Mouse (Mus musculus) gastrocnemius, postnatal 14 days (tissue): ENCODE results near the gene Golga2. TPM values are rescaled to one million over a fixed set of nuclear protein-coding genes. Genes with fewer than 3 reads are reported as not detected.
A peak's percentile ranks its signal among the peaks of the same experiment; 100 is the strongest.
"Not testable (repeated sequence)": the region's sequence is repeated elsewhere in the genome, so short reads cannot be mapped to it uniquely, and the experiment has no call there.

Experiments
- DNase-seq: peaks from one replicate; pipeline ENCODE4 v3.0.0; 2021; ENCODE audit warnings: mixed read lengths
- intact Hi-C: fragments of 180-260 bp; cut with DNase I; formaldehyde crosslinking; loops from one replicate; pipeline ENCODE4 v1.15.1; 2025; ENCODE audit warnings: low total_unique reads
- total RNA-seq, 2 experiments: library from RNA; stranded (reverse); gene quantifications; 2 replicates each; pipeline ENCODE4 v1.2.3; 2021

Gene Golga2
- total RNA-seq, 2 experiments from 2014 or later: 58.4 to 62.1 TPM

DNA sequence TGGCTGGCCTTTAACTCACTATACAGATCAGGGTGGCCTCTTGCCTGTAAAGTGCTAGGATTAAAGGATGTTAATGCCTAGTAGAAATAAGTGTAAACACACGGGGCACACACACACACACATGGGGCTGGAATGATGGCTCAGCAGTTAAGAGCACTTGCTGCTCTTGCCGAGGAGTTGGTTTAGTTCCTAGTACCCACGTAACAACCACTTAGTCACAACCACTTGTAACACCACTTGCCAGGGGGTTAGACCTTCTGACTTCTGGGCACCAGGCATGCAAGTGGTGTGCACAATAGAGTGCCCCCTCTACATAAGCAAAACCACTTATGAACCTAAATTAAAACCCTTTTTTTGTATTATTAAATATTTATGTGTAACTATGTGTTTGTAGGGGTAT, 3.2 kb upstream of the Golga2 start:
- intact Hi-C loops: no loop called here
- no peak for DNase-seq

DNA sequence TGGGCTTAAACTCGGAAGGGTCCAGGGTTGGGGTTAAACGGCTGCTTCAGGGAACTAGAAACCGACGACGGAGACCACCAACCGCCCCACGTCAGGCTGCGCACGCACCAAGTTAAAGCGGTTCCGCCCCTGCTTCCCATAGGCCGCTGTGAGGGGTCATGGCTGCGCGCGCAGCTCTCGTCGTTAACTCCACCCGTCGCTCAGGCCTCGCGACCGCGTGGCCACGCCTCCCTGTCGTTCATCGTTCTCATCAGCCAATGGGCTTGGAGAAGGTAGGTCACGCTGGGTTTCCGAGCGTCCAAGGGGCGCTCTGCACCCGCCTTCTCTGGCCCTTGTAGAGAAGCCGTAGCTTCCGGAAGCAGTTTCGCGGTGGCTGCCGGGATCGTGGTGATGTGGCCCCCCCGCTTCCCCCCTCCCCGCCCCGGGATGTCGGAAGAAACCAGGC, 761 bp downstream of the Golga2 start, which contains the start of gene Swi5:
Gene Swi5 (minus strand): TSS at position 153 of the 445 bp plus-strand sequence.
- peak; percentile 99 for DNase-seq
- intact Hi-C loops: no loop called here

DNA sequence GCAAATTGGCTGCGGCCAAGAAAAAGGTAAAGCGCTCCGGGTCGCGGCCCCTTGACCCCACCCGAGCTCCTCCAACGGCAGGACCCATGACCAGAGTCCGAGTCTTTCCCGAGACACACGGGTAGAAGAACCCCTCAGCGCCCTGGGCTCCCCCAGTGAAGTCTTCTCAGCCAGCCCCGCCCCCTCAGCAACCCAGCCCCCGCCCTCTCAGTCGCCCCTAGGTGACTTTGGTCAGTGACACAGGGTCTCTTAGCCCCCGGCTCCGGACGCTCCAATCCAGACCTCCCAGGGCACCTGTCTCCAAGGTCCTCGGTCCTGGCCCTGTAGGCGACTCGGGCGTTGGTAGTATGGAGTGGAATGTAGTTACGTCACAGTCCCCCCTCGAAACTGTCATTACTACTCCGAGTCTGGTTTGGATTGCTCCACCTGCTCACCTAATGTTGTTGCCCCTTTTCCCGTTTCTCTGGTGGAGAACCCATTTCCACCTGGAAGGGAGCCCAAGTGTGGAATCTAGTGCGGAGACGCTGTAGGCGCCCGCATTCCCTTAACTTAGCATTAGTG, 1.3 kb downstream of the Golga2 start:
- DNase-seq: no peak
- intact Hi-C loops: no loop called here

DNA sequence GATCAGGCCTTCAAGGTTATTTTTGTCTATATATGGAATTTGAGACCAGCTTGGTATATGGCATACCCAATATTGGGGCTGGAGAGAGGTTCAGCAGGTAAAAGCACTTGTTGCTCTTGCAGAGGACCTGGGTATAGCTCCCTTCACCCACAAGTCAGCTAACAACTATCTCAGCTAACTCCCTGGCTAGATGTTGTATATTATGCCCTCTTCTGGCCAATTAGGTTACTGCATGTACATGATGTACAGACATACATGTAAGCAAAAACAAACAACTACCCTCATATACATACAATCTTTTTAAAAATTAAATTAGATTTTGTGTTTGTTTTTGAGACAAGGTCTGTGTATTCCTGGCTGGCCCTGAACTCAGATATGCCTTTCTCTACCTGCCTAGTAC, 2.4 kb downstream of the Golga2 start:
- DNase-seq: no peak
- intact Hi-C loops: no loop called here

DNA sequence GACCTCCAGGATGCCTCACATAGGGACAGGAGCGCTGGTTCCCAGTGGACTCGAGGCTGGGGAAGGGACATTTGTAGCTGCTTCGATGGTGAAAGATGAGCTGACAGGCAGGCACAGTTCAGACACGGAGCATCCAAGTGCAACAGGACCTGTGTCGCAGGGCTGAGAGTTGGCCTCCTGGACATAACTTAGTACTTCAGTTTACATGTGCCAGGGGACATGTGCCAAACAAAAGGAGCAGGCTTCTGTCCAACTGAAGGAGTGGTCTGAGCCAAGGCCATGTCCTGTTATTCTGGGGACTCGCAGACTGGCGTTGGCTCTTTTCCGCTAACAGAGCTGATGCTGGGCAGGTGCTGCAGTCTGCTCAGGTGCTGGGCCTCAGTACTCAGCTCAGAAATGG, 7.2 kb downstream of the Golga2 start:
- peak; percentile 64 for DNase-seq
- intact Hi-C loops: no loop called here

DNA sequence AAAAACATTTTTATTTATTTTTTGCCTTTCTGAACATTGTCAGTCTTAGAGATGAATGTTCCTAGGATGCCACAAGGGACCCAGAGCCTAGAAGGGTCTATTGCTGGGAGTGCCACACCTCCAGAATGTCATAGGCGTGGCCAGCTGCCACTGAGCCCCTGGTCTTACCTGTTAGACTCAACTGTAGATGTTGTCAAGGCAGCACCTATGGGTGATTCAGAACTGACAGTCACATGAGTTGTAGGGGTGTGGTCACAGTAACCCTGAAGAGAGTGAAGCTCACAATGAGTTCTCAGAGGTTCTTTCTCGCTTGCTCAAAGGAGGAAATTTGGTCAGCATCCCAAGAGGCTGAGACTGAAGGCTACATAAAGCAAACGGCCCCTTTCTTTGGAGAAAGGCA, 8.1 kb downstream of the Golga2 start:
- intact Hi-C loops: no loop called here
- no peak for DNase-seq

DNA sequence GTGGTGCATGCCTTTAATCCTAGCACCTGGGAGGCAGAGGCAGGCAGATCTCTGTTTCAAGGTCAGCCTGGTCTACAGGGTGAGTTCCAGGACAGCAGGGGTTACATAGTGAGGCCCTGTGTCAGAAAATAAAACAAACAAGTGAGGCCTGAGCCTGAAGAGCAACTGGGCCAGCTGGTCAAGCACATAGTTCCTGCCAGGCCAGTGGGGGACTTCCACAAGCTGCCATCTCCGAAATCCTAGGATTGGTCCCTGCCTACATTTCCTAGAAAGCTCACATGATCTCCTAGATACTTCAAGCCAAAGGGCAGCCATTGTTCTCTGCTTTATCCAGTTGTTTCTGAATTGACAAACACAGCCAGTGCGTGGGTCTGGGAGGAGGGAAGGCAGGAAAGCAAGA, 8.7 kb downstream of the Golga2 start:
- DNase-seq, intact Hi-C loops: not testable (repeated sequence)

DNA sequence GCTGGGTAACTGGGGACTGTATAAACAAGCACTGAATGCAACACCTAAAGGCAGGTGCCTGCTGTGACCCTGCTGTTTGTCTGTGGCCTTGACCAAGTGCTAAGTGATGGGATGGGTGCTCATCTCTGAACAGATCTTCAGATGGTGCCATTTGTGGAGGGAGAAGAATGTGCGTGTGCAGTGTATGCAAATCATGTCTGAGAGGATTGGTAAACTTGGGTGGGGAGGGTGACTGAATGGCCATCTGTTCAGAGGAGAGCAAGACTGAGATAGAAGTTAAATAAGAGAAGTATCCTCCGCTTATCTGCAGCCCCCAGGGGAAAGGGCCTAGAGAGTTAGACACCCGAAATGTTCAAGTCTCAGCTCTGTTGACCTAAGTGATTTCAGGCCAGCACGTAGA, 12.3 kb downstream of the Golga2 start:
- DNase-seq: no peak

DNA sequence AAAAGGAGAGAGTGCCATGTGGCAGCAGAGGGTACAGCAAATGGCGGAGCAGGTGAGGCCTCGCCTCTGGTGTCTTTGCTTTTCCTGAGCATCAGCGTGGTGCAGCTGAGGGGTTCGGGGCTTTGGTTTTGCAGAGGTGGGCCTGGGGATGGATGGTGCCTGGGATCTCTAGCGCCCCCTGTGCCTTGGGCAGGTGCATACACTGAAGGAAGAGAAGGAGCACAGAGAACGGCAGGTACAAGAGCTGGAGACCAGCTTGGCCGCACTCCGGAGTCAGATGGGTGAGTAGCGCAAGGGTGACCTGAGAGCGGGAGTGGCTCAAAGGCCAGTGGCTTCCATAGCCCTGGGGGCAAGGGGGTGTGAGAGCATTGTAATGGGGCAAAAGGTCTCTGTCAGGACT, 15.8 kb downstream of the Golga2 start:
- DNase-seq: no peak
- intact Hi-C loops: no loop called here

More for the DNA sequence above, 12.3 kb downstream of the Golga2 start:
- intact Hi-C loops: no loop called here

DNA sequence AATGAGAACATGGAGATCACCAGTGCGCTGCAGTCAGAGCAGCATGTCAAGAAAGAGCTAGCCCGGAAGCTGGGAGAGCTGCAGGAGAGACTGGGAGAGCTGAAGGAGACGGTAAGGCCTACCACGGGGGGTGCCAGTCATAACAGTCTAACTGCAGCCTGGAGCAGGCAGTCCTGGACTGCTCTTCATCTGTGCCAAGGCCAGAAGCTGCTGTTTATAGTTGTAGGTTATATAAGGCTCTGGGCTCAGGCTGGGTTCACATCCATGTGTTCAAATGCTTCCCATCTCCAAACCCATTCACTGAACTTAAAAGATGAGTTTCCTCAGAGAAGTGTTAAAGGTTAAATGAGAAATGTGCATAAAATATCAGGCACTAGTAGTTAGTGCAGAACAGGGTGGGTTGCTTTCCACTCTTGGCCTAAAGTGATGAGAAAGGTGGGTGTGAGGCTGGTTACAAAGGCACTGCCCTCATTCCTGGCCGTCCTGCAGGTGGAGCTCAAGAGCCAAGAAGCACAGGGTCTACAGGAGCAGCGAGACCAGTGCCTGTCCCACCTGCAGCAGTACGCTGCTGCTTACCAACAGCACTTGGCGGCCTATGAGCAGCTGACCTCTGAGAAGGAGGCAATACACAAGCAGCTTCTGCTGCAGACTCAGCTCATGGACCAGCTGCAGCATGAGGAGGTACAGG, 17.1 kb downstream of the Golga2 start:
- intact Hi-C loops: no loop called here
- peak; percentile 56 for DNase-seq

DNA sequence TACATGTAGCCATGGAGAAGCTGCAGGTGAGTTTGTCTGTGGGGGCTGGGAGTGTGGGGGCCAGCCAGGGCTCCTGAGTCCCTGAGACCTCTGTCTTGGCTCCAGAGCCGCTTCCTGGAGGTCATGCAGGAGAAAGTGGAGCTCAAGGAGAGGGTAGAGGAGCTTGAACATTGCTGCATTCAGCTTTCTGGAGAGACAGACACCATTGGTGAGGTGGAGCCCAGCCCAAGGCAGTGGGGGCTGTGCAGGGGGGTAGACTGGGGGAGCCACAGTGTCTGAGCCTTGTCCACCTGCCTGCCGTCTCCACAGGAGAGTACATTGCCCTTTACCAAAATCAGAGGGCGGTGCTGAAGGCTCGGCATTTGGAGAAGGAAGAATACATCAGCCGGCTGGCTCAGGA, 18.5 kb downstream of the Golga2 start:
- DNase-seq: no peak
- intact Hi-C loops: loop anchor here (5.0 kb wide), 1 partner anchor 47 kb away; the partner anchor contains the start of genes Ciz1 and Dnm1

DNA sequence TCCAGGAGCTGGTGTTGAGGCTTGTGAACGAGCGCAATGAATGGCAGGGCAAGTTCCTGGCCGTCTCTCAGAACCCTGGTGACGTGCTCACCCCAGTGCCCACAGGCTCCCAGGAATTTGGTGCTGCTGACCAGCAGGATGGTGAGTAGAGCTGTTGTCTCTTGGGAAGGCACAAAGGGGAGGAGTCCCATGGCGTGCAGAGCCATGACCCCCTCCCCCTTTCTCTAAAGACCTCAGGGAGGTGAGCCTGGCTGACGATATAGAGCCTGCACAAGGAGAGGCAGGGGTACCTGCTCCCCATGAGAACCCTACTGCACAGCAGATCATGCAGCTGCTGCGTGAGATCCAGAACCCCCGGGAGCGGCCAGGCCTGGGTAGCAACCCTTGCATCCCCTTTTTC, 19.0 kb downstream of the Golga2 start:
- no peak for DNase-seq
- intact Hi-C loops: loop anchor here (5.0 kb wide), 1 partner anchor 46 kb away; the partner anchor contains the start of genes Ciz1 and Dnm1

DNA sequence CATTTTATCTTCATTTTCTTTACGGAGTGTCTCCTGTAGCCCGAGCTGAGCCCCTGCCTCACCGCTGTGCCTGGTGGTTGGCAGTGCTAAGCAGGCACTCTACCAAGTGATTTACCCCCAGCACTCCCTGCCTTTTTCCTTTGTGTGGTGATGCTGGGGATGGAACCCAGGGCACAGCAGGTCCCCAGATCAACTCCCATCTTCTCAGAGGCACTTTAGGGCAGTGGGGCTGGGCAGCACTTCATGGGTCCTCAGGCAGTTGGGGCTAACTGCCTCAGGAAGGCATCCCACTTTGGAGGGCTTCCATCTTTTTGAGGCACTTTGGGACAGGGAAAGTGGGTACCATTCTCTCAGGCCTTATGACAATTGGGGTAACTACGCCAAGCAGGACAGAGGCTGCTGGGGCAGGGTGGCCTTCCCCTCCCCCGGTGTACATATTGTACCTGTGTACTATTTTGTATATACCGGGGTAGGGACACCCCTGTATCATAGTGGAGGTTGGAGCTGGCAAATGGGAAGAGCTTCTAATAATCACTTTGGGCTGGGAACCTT, 20.1 kb downstream of the Golga2 start:
- DNase-seq: no peak
- intact Hi-C loops: loop anchor here (5.0 kb wide), 1 partner anchor 45 kb away; the partner anchor contains the start of genes Ciz1 and Dnm1

DNA sequence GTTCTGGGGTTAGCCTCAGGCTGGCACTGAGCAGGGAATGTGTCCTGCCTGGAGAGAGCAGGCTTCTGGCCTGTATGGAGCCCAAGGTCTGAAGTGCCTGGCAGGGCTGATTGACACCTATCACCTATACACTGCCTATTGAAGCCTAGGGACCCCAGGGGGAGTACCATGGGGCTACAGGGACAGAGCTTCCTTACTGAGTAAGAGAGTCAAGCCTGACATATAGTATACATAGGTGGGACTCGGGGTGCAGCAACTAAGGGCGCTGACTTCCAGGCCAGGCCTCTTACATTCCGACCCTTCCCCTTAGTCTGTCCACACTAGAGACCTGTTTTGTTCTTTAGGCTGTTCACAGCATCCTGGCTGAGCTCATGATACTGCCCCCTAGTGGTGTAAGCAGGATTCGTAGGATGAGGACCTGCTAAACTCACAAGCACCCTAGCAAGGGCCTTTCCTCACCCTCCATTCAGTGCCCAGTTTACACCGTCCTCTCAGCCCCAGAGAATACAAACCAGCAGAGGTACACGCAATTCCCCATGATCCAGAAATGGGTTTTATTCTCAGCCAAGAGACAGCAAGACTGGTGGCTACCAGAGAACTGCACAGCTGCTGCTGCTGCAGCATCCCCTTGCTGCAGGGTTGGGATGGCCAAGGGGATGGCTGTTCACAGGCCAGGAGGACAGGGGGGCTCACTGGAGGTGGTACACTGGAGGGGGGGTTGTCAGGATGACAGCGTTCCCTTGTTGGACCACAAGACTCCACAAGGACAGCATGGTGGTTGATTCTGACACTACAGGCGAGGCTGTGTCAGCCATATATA, 21.0 kb downstream of the Golga2 start:
- intact Hi-C loops: loop anchor here (5.0 kb wide), 1 partner anchor 44 kb away; the partner anchor contains the start of genes Ciz1 and Dnm1

DNA sequence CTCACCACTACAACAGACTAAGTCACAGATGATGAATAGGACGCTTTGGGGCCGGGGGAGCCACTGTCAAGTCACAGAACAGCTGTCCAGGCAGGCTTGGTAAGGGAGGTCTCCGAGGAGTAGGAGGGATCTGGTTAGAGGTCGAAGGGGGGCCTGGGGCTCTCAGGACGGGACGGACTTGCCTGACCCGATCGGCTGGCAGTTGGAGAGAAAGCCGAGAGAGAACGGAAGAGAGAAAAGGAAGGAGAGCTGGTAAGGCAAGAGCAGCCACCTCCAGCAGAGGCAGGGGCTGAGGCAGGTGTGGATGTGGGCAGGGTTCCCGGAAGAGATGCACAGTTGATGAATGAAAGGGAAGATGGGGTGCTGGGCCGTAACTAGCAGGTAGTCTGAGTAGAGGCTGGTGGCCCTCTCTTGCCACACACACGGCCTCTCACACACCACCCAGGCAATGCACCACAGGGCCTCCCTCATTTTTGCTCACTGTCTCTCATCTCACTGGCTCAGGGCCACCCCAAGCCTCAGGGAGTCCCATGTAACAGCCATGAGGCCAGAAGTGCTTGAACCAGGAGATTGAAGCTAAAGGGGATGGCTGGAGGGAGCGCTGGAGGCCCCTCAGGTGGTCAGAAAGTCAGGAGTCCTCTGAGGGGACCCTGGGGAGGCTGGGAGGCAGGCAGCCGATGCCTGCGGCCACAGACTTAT, 21.8 kb downstream of the Golga2 start:
- intact Hi-C loops: loop anchor here (5.0 kb wide), 1 partner anchor 43 kb away; the partner anchor contains the start of genes Ciz1 and Dnm1
- DNase-seq: no peak

More for the DNA sequence above, 21.0 kb downstream of the Golga2 start:
- peak; percentile 55 for DNase-seq

DNA sequence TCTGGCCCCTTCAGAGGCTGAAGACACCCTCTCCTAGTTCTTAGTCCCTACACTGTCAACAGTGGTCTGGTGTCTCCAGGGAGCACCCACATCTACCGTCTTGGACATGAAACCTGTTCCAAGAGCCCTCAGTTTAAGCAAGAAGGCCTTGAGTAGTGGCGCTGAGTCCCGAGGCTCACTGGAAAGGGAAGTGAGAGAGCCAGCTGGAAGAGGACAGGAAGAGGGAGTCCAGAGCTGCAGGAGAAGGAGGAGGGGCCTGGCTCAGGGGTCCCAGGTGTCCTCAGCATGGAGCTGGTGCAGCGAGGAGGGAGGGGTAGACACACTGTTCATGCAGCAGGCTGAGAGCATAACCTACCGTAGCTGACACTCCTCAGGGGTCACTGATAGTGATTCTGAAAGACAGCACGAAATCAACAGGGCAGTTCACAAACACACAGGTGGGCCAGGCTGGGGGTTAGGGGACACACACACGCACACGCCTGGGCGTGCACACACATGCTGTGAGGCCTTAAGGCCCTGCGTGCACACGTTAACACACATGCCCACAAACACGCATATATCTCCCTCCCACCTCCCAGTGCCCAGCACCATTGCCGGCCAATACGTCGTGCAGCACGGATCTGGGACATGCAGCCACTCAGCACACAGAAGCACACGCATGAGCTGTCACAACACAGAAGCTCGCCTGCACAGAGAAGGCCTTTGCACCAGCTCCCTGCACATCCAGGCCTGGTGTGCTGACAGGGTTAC, 23.1 kb downstream of the Golga2 start:
- no peak for DNase-seq
- intact Hi-C loops: no loop called here

DNA sequence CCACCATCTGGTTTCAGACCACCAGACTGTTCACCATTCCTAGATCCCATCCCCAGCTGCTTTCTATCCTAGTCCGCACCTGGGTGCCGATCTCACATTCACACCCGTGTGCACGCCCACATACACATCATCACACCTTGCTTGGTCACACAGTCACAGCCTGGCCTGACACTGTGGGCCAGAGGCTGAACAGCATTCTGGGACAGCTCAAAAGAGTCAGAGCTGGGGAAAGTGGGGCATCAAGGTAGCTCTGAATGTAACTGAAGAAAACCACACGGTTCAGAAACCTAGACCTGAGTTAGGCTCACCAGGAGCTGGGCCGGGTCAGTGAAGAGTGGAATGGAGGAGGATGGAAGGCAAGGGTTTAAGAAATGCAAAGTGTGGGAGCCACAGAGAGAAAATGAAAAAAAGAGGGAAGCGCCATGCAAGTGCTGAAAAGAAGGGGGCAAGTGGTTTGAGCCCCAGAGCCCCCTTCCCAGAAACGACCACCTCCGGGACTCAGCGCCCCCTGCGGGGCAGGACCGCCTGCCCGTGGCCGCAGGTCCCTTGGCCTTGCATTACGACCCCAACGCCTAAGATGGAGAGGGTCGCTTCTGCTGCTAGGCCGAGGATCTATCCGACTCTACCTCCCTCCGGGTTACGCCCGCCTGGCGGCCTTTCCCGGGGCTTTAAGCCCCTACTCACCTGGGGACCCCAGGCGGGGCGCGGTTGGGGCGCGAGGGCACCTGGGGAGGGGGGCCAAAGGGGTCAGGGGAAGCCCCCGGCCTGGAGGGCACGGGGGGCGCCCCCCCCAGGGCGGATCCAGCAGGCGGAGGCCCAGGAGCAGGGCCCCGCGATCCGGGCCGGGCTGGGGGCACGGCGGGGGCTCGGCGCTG, 24.5 kb downstream of the Golga2 start:
- DNase-seq: no peak
- intact Hi-C loops: no loop called here
